Comparison of ENCODE assay signal across 9 mouse cellular contexts in the genomic region with DNA sequence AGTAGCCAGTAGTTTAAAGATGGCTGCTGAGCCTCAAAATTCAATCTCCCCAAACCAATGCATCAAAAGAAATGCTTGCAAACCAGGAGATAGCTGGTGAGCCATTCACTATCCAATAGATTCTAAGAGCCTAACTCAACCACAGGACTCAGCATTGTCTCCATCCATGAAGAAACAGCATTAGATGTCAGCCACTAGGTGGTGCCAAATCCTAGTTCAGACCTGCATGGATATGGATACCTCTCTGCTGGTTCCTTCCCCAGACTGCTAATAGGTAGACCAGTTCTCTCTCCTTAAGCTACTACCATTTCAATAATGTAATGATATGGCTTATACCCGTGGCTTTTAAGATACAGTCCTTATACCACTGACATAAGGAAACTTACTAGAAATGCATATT.
DNase-seq lines count a peak whose midpoint lies in the region; ATAC-seq and TF ChIP-seq lines count a peak whose summit lies in the region.
"Had no signal": no experiment of that assay in that cellular context is flagged by ENCODE, and none has a peak within 500 bp of the region (broad histone marks: within the 10 kb centered on the region; RNA-seq: fewer than 3 reads in every experiment).

No protein-coding gene starts in this region.

- no peak overlapping the region for H3K4me2 ChIP-seq in lung, embryonic 16.5 days (ENCODE audit: low read depth, low read length)

- peak; percentile 82 for DNase-seq in Muller cell, postnatal 12 days (ENCODE audit: inconsistent ontology term)
- DNase-seq in heart, postnatal 4 days: peak; percentile 81
- DNase-seq in layer of hippocampus, adult 18-20 months (ENCODE audit: low spot score in 2 of 2): peak; percentile 51 to 86
- DNase-seq in right cerebral cortex, postnatal 14 days: peak; percentile 65

- H3K27ac ChIP-seq in bone marrow, adult 2 months (ENCODE audit: control insufficient read depth, insufficient read depth, low read depth, low read length, poor library complexity): no peak overlapping the region
- no peak overlapping the region for H3K27ac ChIP-seq in embryonic fibroblast, embryonic 13.5 days (ENCODE audit: insufficient read depth, low read length)
- H3K27ac ChIP-seq in lung, embryonic 16.5 days (ENCODE audit: low read length): no peak overlapping the region
- H3K27ac ChIP-seq: macrophage had no signal

- TF ChIP-seq CTCF in bone marrow, adult 2 months (IDR thresholded peaks at IDR 0.05; ENCODE audit: control insufficient read depth, insufficient read depth, low read length): peak; percentile 66
- peak; percentile 52; the same call in 1 of the 2 replicates for TF ChIP-seq CTCF in embryonic fibroblast, embryonic 13.5 days (IDR thresholded peaks at IDR 0.05; ENCODE audit: borderline replicate concordance, insufficient read depth, low read length)

- H3K4me1 ChIP-seq in bone marrow, adult 2 months (ENCODE audit: control insufficient read depth, insufficient read depth, low read length): peaks cover 1% of the 10 kb centered on the region
- no peaks in the 10 kb centered on the region for H3K4me1 ChIP-seq in embryonic fibroblast, embryonic 13.5 days (ENCODE audit: control insufficient read depth, insufficient read depth, low read length)
- H3K4me1 ChIP-seq in lung, embryonic 16.5 days (replicated peaks; ENCODE audit: control insufficient read depth, insufficient read depth, low read length): no peaks in the 10 kb centered on the region; the same call in 1 of the 2 replicates

- no peaks in the 10 kb centered on the region for H3K36me3 ChIP-seq in lung, embryonic 16.5 days (ENCODE audit: control insufficient read depth, insufficient read depth, low read length)

- no peak overlapping the region for H3K9ac ChIP-seq in lung, embryonic 16.5 days (ENCODE audit: low read length)

- H3K4me3 ChIP-seq in bone marrow, adult 2 months (replicated peaks; ENCODE audit: control insufficient read depth, low read depth, low read length): no peak overlapping the region
- no peak overlapping the region for H3K4me3 ChIP-seq in embryonic fibroblast, embryonic 13.5 days (ENCODE audit: insufficient read depth, low read length)
- H3K4me3 ChIP-seq in lung, embryonic 16.5 days (ENCODE audit: low read length): no peak overlapping the region

- H3K9me3 ChIP-seq in lung, embryonic 16.5 days (ENCODE audit: control insufficient read depth, low read length): no peaks in the 10 kb centered on the region

- H3K27me3 ChIP-seq in lung, embryonic 16.5 days (ENCODE audit: control insufficient read depth, insufficient read depth, low read depth, low read length): no peaks in the 10 kb centered on the region

- TF ChIP-seq POLR2A in bone marrow, adult 2 months (IDR thresholded peaks at IDR 0.05; ENCODE audit: borderline replicate concordance, control insufficient read depth, low read depth, low read length): no peak
- TF ChIP-seq POLR2A in embryonic fibroblast, embryonic 13.5 days (IDR thresholded peaks at IDR 0.05; ENCODE audit: low read depth, low read length): no peak

- peak; percentile 59 for ATAC-seq in lung, embryonic 16.5 days (ENCODE audit: low read depth)
- ATAC-seq in erythroblast, adult 5-6 weeks (replicated peaks; ENCODE audit: low FRiP score, poor library complexity, severe bottlenecking): no peak

- WGBS in bone marrow, adult 2 months: 22% methylated on average over 1 of the region's 1 CpGs
- WGBS in lung, embryonic 16.5 days: 55% methylated on average over 1 of the region's 1 CpGs
